Mouse (Mus musculus) common myeloid progenitor, adult 5-6 weeks (primary cell): ENCODE data around the gene 1810009J06Rik. TPM values are rescaled to one million over a fixed set of nuclear protein-coding genes. Genes with fewer than 3 reads are reported as not detected.
"Not testable (repeated sequence)": the region's sequence is repeated elsewhere in the genome, so short reads cannot be mapped to it uniquely, and the experiment has no call there.

Experiments used
- ATAC-seq: replicated peaks from 2 replicates; pipeline ENCODE4 v1.8.0; 2016; ENCODE audit warnings: low read depth, mild to moderate bottlenecking, moderate TSS enrichment, inconsistent platforms; ENCODE audit not compliant: poor library complexity, severe bottlenecking
- total RNA-seq: library from RNA; stranded (forward); fragments of 200-1000, 187-1606 nt; gene quantifications from 2 replicates; pipeline ENCODE4 v1.2.3, GENCODE M21; 2017

The 1810009J06Rik gene
- total RNA-seq: not detected in 2 replicates

- ATAC-seq: not testable (repeated sequence)
These were observed at the start of gene 1810009J06Rik for GRCm38 (mm10) chr6:40964454-40964853. 1810009J06Rik (plus strand) TSS chr6:40964754.

- no peak for ATAC-seq
These were observed 44.6 kb upstream of the 1810009J06Rik start for GRCm38 (mm10) chr6:40919954-40920353.

DNA sequence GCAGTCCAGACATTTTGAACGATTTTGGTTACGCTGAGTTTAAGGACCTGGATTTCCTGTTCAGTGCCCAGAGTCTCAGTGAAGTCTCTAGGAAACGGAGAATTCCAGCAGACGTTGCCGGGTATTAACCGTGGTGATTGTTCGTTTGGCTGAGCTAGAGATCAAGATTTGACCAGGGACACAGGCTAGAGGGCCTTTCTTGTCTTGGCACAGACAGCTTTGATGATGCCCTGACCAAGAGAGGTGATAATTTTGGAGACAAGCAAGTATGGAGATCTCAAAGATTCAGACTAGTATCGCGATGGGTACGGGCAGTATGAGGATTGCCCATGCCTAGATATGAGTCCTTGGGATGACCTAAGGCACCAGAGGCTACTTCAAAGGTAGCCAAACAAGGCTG, 24.1 kb upstream of the 1810009J06Rik start, which contains the start of gene 1700074P13Rik:
Gene 1700074P13Rik (minus strand): TSS at position 101 of the 400 bp plus-strand sequence.
- ATAC-seq: no peak

- no peak for ATAC-seq
These were observed 12.8 kb upstream of the 1810009J06Rik start, which contains the start of gene Gm4744 for GRCm38 (mm10) chr6:40951770-40952169. Gm4744 (minus strand) TSS chr6:40951870.

DNA sequence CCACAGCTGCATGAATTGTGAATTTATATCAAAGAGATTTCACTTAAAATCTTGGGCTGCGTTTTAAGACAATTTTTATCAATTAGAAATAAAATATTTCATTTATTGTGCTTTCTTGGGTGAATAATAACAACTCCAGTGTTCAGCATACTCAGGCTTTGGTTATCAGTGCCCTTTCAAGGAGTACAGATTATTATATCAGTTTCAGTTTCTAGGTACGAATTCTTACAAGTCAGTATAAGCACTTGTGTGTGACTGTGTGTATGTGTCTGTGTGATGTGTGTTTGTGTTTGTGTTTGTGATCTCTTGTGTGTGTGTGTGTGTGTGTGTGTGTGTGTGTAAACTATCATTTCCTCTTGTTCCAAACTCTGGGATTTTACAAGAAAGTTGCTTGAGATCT, 10.8 kb upstream of the 1810009J06Rik start:
- ATAC-seq: no peak

GRCm38 (mm10) chr6:40999379-40999778, 34.8 kb downstream of the 1810009J06Rik start, which contains the start of gene Gm2663:
Gm2663 (minus strand) TSS chr6:40999479.
- not testable (repeated sequence) for ATAC-seq

DNA sequence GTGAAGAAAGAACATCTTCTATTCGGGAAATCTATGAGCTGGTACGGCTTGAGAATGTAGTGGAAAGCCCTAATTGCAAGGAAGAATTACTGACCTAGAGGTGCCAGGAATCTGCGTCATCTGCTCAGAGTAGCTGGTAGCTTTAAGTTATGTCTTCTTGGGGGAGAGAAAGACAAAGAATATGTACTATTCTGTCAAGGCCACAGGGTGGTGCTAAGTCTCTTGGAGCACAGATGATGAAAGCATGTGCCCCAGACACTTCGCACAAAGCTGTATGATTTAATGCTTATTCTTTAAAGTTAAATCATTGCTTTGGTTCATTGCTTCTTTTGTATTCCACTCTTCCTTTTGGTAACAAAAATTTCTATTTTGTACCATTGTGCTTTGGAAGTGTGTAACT, 50.5 kb downstream of the 1810009J06Rik start:
- ATAC-seq: peak; percentile 85

Other genes with a start within 250 kb of the 1810009J06Rik start
- not detected in 2 replicates for gene Moxd2, start 77.3 kb upstream of the 1810009J06Rik start, total RNA-seq
- gene Prss58, start 64.4 kb upstream of the 1810009J06Rik start, total RNA-seq: not detected in 2 replicates
- gene 1700074P13Rik, start 24.2 kb upstream of the 1810009J06Rik start, total RNA-seq: not detected in 2 replicates
- not detected in 2 replicates for gene Gm4744, start 12.9 kb upstream of the 1810009J06Rik start, total RNA-seq
- not detected in 2 replicates for gene Gm2663, start 34.7 kb downstream of the 1810009J06Rik start, total RNA-seq
- gene 2210010C04Rik, start 70.8 kb downstream of the 1810009J06Rik start, total RNA-seq: not detected in 2 replicates